Mouse (Mus musculus) ovary, adult 10 weeks (tissue): Measurements from ENCODE around the gene Wfdc12. TPM values are rescaled to one million over a fixed set of nuclear protein-coding genes. Genes with fewer than 3 reads are reported as not detected.

Experiments
- polyA plus RNA-seq: library from polyadenylated mRNA; stranded (reverse); fragments of 350-450 nt; fragmentation: Illumina TruSeq; extraction: RNeasy Lipid Tissue Mini Kit (QIAGEN cat#74804); gene quantifications from one replicate; pipeline ENCODE4 v1.2.3, GENCODE M21; 2014

Wfdc12 gene
- not detected for polyA plus RNA-seq

DNA sequence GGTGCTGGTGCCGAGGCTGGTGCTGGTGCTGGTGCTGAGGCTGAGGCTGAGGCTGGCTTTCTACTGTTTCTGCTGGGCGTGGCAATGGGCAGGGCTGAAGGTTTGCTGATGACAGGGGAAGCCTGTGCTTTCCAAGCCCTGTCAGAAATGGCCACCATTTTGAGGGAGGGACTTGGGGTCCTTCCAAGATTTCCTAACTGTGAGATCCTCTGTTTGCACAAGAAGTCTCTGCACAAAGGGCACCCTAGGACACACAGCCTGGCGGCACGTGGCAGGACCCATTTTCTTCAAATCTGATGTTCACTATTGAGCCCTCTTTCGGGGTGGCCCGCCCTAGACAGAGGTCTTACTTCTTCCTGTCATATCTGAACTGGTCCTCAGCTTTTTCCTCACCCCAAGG is at the start of gene Wfdc12:
Gene Wfdc12 (minus strand): TSS at position 33 of the 400 bp plus-strand sequence.

DNA sequence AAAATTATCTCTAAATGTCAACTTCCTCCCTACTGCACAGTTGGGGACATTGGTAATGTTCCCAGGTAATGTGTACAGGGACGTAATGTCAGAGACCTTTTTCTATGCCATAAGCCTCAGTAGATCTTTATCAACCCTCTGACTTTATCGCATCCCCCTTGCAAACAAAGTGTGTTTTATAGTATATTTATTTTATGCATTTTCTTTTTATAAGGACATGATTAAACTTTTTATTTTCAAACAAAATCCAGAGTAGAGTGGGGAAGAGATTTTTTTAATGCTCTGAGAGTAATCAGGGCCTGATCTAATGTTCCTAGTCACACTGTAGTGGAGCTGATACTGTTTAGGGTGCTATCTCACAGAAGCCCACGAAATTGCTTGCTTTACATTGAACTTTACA is 48.0 kb upstream of the Wfdc12 start, which contains the start of gene Svs2:
Gene Svs2 (minus strand): TSS at position 101 of the 400 bp plus-strand sequence.

DNA sequence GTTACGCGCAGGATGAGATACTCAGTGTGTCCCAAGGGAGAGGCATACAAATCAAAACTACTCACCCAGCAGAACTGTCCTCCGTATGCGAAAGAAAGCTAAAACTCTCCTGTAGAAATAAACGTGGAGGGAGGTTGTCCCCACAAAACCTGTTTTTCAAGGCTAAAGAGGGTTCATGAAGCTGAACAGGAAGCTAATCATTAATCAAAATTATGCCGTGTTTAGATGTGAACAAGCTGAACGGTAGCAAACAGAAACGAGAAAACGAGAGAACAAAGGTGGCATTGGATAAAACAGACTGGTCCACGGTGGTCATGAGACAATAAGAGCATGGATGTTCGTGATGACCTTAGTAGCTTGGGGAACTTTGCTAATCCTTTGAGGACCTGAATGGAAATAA is 31.1 kb upstream of the Wfdc12 start, which contains the start of gene Wfdc15b:
Gene Wfdc15b (minus strand): TSS at position 139 of the 400 bp plus-strand sequence.

DNA sequence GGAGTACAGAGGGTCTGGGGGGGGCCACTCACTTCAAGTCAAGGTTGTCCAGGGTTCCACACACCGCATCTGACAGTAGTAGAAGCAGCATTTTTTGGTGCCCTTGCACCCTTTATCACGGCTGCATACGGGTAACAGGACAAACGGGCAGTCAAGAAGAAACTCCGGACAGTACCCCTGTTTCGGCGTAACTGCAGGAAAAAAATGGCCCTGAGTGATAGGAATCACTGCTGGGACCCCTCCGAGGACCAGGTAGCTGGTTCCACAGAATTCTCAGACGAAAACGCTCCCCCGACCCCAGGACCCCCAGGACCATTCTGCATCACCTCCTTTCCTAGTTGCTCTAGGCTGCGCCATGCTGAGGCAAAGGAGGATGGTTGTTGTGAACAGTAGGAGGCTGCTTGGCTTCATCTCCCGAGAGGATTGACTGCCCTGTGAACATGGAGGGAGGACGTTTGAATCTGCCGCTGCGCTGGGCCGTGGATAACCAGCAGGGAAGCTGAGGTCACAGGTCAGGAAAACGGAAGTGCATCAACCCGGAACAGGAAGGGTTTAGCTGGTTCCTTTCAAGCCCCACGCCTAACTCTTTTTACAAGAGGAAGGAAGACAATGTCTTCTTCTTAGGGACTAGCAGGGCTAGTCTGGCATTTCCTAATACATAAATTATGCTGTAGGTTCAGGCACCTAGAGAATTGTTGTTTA is 9.4 kb upstream of the Wfdc12 start, which contains the start of gene Wfdc15a:
Gene Wfdc15a (minus strand): TSS at position 505 of the 702 bp plus-strand sequence.

DNA sequence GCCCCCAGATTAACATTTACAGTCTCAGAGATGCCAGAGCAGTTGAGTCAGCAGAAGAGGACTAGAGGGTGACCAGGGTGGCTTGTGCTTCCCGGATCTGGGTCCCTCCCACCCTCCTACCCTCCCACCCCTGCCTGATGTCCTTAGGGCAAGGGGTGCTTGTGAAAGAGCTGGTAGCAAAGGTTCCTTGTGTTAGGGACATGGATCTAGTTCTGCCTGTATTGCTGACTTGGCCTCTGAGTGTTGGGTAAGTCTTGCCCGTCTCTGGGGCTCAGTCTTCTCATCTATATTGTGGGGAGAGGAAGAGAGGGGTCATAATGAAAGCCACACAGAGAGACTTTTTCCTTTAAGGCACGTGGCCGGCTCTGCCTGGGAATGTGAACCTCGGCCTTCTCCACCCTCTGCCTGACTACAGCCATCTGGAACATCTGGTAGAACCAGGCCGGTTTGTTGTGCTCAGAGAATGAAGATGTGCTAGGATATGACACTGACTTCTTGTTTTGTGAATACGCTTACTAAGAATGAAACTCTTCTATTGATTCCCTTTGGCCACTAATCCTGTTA is 7.6 kb downstream of the Wfdc12 start, which contains the start of gene Wfdc5:
Gene Wfdc5 (minus strand): TSS at position 51 of the 564 bp plus-strand sequence.

DNA sequence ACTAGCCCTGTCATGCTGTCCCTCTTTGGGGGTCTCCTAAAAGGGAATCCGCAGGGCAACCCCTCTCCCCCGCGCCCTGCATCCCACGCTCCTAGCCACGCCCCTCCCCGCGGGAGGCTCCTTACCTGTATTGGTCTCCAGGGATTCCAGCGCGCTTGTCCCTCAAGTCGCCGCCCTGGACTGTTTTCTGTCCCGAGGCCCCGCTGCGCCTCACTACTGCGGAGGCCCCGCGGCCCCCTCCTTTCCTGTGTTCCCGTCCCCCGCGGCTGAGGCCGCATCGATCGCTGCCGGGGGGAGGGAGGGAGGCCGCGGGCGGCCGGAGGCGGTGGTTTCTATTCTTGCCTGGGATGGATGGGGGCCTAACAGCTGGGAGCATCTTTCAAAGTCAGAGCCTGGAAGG is 19.5 kb downstream of the Wfdc12 start, which contains the start of gene Kcns1:
Gene Kcns1 (minus strand): TSS at position 212 of the 400 bp plus-strand sequence.

Other genes with a start within 250 kb of the Wfdc12 start
- gene Ywhab, start 195.6 kb downstream of the Wfdc12 start, polyA plus RNA-seq, result 304 TPM
- 1.0 TPM for gene Pabpc1l, start 165.2 kb downstream of the Wfdc12 start, polyA plus RNA-seq
- 104 TPM for gene Stk4, start 120.3 kb downstream of the Wfdc12 start, polyA plus RNA-seq
- 10.4 TPM for gene Tomm34, start 119.4 kb downstream of the Wfdc12 start, polyA plus RNA-seq
- gene Kcns1, start 19.5 kb downstream of the Wfdc12 start, polyA plus RNA-seq, result not detected
- not detected for gene Wfdc5, start 7.9 kb downstream of the Wfdc12 start, polyA plus RNA-seq
- not detected for gene Wfdc15a, start 9.5 kb upstream of the Wfdc12 start, polyA plus RNA-seq
- gene Wfdc15b, start 31.1 kb upstream of the Wfdc12 start, polyA plus RNA-seq, result 1.3 TPM
- not detected for gene Svs2, start 47.9 kb upstream of the Wfdc12 start, polyA plus RNA-seq
- not detected for gene Svs3b, start 66.0 kb upstream of the Wfdc12 start, polyA plus RNA-seq
- not detected for gene Svs4, start 87.9 kb upstream of the Wfdc12 start, polyA plus RNA-seq
- not detected for gene Svs3a, start 98.7 kb upstream of the Wfdc12 start, polyA plus RNA-seq
- not detected for gene Svs6, start 126.1 kb upstream of the Wfdc12 start, polyA plus RNA-seq
- 0.91 TPM for gene Svs5, start 142.1 kb upstream of the Wfdc12 start, polyA plus RNA-seq
- not detected for gene Slpi, start 198.5 kb upstream of the Wfdc12 start, polyA plus RNA-seq
- not detected for gene Rbpjl, start 212.5 kb upstream of the Wfdc12 start, polyA plus RNA-seq
- gene Matn4, start 214.6 kb upstream of the Wfdc12 start, polyA plus RNA-seq, result not detected